Mouse (Mus musculus): ENCODE measurements around the gene Dynlt1b. TPM values are rescaled to one million over a fixed set of nuclear protein-coding genes. Genes with fewer than 3 reads are reported as not detected.
A peak's percentile ranks its signal among the peaks of the same experiment; 100 is the strongest.
"Not testable (repeated sequence)": the region's sequence is repeated elsewhere in the genome, so short reads cannot be mapped to it uniquely, and the experiment has no call there.

Gene Dynlt1b
- polyA plus RNA-seq, 1 experiment from 2014 or later: 546 TPM

DNA sequence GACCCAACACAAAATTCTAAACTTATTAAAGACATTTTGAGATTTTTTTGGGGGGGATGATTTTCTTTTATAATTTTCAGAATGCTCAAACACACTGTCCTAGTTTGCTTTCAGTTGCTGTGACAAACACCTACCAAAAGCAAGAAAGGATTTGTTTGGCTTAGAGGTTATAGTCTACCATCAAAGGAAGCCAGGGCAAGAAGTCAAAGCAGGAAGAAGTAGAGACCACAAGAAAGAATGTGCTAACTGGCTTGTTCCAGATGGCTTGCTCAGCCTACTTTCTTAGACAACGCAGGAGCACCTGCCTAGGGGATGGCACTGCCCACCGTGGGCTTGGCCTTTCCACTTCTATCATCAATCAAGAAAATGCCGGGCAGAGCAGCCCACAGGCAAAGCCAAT is 31.8 kb upstream of the Dynlt1b start:
- not testable (repeated sequence) for ATAC-seq; H3K9ac ChIP-seq (ENCODE audit: low read depth, low read length); H3K4me1 ChIP-seq (ENCODE audit: control insufficient read depth, insufficient read depth, low read length); H3K36me3 ChIP-seq (ENCODE audit: control insufficient read depth, insufficient read depth, low read length); H3K4me2 ChIP-seq (ENCODE audit: low read depth, low read length); H3K27ac ChIP-seq (ENCODE audit: low read length); H3K9me3 ChIP-seq (ENCODE audit: control insufficient read depth, low read length); H3K4me3 ChIP-seq (ENCODE audit: low read length); H3K27me3 ChIP-seq (replicated peaks; ENCODE audit: control insufficient read depth, insufficient read depth, low read length)
- 100% methylated on average over 1 of the region's 3 CpGs for WGBS

DNA sequence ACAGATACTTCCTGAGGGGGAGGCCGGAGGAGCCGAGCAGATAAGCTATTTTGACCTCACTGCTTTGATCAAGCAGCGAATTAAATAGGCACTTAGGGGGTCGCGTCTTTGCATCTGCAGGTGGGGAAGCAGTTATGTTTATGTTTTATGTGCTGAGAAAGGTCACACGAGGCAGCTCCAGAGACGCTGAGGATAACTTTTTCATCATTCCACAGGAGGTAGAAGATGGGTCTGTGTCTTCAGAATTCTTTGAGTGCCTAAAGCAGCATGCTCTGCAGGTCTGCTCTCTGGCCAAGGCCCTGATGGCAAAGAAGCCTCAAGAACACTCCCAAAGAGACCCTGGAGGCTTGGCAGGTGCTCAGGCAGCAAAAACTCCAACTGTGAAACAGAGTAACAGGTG is 31.1 kb upstream of the Dynlt1b start:
- WGBS: 48% methylated on average over 7 of the region's 7 CpGs

DNA sequence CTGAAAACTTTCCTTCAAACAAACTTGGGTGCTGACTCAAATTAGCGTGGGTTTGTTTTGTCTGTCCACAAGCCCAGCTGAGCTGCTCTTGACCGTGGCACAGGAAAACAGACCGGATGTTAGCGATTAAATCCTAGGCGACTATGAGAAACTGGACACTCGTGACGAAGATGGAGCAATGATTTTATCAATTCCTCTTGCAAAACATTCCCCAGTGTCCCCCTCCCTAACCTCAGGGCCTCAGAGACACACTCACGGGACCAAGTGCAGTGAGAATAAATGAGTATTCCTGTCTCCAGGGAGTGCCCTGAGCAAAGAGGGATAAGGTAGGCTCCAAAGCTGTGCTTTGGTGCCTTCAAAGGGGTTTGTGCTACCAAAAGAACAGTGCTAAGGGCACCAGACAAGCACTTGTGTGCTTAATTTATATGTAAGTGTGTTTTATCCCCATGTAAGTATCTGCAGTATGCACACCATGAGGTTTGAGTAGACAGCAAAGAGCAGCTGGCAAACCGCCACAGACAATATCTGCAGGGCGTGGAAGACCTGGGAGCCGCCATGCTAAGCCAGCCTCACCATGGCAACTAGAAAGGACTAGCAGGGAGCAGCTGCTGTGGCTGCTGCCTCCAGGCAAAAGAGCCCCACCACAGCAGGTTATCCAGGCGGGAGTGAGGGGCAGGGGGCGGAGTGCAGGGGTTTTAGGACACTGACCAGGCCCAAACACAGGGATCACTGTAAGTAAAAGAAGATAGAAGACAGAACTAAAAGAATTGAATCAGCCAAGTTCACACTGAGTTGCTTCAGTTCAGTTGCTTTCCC is 30.4 kb upstream of the Dynlt1b start:
- not testable (repeated sequence) for H3K9ac ChIP-seq (ENCODE audit: low read depth, low read length); H3K4me2 ChIP-seq (ENCODE audit: low read depth, low read length); H3K27ac ChIP-seq (ENCODE audit: low read length); H3K27me3 ChIP-seq (replicated peaks; ENCODE audit: control insufficient read depth, insufficient read depth, low read length); H3K4me3 ChIP-seq (ENCODE audit: low read length); H3K4me1 ChIP-seq (ENCODE audit: control insufficient read depth, insufficient read depth, low read length); H3K9me3 ChIP-seq (ENCODE audit: control insufficient read depth, low read length); H3K36me3 ChIP-seq (ENCODE audit: control insufficient read depth, insufficient read depth, low read length)
- WGBS: 41% methylated on average over 7 of the region's 13 CpGs
- ATAC-seq: peak; percentile 80

More for the DNA sequence above, 31.1 kb upstream of the Dynlt1b start:
- not testable (repeated sequence) for H3K4me1 ChIP-seq (ENCODE audit: control insufficient read depth, insufficient read depth, low read length); H3K27me3 ChIP-seq (replicated peaks; ENCODE audit: control insufficient read depth, insufficient read depth, low read length); H3K4me3 ChIP-seq (ENCODE audit: low read length); H3K27ac ChIP-seq (ENCODE audit: low read length); H3K9ac ChIP-seq (ENCODE audit: low read depth, low read length); H3K4me2 ChIP-seq (ENCODE audit: low read depth, low read length); H3K36me3 ChIP-seq (ENCODE audit: control insufficient read depth, insufficient read depth, low read length); ATAC-seq; H3K9me3 ChIP-seq (ENCODE audit: control insufficient read depth, low read length)

DNA sequence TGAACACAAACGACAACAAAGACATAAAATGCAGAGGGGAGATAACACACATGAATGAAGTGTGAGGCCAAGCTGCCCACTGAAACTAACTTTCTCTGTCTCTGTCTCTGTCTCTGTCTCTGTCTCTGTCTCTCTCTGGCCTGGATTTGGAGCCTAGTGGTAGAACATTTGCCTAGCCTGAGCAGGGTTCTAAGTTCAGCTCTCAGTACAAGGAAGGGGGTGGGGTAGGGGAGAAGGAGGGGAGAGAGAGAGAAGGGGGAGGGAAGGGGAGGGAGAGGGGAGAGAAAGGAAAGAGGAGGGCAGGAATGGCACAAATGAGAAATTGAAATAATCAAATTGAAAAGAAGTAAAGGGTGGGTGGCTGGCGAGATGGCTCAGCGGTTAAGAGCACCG is 29.8 kb upstream of the Dynlt1b start:
- not testable (repeated sequence) for H3K4me2 ChIP-seq (ENCODE audit: low read depth, low read length); H3K4me1 ChIP-seq (ENCODE audit: control insufficient read depth, insufficient read depth, low read length); H3K36me3 ChIP-seq (ENCODE audit: control insufficient read depth, insufficient read depth, low read length); H3K9me3 ChIP-seq (ENCODE audit: control insufficient read depth, low read length); H3K27ac ChIP-seq (ENCODE audit: low read length); H3K4me3 ChIP-seq (ENCODE audit: low read length); H3K27me3 ChIP-seq (replicated peaks; ENCODE audit: control insufficient read depth, insufficient read depth, low read length); H3K9ac ChIP-seq (ENCODE audit: low read depth, low read length)
- WGBS: 67% methylated on average over 4 of the region's 4 CpGs
- ATAC-seq: peak; percentile 32; the same call in 1 of the 2 replicates

DNA sequence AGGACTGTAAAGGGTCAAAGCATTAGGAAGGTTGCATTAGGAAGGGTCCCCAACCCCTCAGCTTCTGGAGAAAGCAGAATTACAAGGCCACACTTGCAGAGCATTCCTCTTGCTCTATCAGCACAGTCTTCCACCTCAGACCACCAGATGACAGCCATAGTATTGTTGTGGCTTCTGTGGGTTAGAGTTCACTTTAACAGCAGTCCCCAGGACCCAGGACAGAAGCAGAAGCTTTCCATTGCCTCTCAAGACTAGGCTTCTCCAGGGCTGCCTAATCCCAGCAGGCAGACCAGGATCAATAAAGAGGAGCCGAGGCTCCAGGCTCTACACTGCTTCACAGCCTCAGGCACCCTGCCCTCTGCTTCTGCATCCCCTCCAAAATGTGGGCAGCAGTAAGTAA is 25.4 kb upstream of the Dynlt1b start:
- not testable (repeated sequence) for H3K9ac ChIP-seq (ENCODE audit: low read depth, low read length); H3K4me3 ChIP-seq (ENCODE audit: low read length); H3K36me3 ChIP-seq (ENCODE audit: control insufficient read depth, insufficient read depth, low read length); H3K27me3 ChIP-seq (replicated peaks; ENCODE audit: control insufficient read depth, insufficient read depth, low read length); H3K27ac ChIP-seq (ENCODE audit: low read length); ATAC-seq; H3K9me3 ChIP-seq (ENCODE audit: control insufficient read depth, low read length); H3K4me1 ChIP-seq (ENCODE audit: control insufficient read depth, insufficient read depth, low read length); H3K4me2 ChIP-seq (ENCODE audit: low read depth, low read length)
- 37% methylated on average over 1 of the region's 1 CpGs for WGBS

DNA sequence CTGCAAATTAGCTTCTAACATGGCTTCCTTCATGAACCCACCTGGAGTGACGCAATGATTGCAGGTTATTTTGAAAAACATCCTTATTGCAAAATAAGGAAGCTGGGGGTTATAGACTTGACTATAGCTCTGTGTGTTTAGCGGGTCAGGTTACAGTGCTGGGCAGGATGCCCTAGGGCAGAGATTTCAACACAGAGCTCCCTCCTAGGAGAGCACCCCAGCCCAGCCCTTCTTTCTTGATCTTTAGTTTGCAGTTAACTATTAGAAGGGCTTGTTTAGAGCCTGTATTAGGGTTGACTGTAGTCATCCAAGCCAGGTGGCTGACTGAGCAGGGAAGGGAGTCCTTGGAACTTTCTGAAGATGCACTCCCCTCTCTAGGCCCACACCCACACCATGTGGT is 22.9 kb upstream of the Dynlt1b start:
- not testable (repeated sequence) for H3K4me2 ChIP-seq (ENCODE audit: low read depth, low read length); H3K27ac ChIP-seq (ENCODE audit: low read length)

DNA sequence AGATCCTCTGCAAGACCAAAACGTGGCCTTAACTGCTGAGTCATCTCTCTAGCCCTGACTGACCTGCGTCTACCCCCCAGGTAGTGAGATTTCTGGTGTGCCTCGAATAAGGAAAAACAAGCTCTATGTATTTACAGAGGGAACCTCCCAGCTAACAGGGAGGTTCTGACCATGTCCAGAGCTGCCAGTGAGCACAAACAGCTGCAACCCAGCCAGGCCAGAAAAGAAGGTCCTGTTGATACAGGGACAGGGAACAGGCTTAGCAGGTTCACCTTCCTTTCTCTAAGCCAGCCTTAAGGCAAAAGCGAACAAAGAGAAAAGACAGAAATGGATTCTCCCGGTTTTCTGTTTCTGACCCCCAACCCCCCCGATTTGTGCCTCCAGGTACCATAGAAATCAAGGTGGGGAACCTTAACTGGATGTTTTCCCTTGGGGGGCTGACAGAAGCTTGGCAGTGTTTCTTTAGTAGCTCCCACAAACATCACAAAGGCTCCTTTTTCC is 19.1 kb upstream of the Dynlt1b start:
- ATAC-seq; H3K4me1 ChIP-seq (ENCODE audit: control insufficient read depth, insufficient read depth, low read length); H3K4me3 ChIP-seq (ENCODE audit: low read length); H3K9ac ChIP-seq (ENCODE audit: low read depth, low read length); H3K9me3 ChIP-seq (ENCODE audit: control insufficient read depth, low read length); H3K4me2 ChIP-seq (ENCODE audit: low read depth, low read length); H3K27me3 ChIP-seq (replicated peaks; ENCODE audit: control insufficient read depth, insufficient read depth, low read length); H3K36me3 ChIP-seq (ENCODE audit: control insufficient read depth, insufficient read depth, low read length); H3K27ac ChIP-seq (ENCODE audit: low read length): not testable (repeated sequence)
- 42% methylated on average over 6 of the region's 6 CpGs for WGBS

More for the DNA sequence above, 22.9 kb upstream of the Dynlt1b start:
- not testable (repeated sequence) for H3K27me3 ChIP-seq (replicated peaks; ENCODE audit: control insufficient read depth, insufficient read depth, low read length); H3K36me3 ChIP-seq (ENCODE audit: control insufficient read depth, insufficient read depth, low read length); H3K4me1 ChIP-seq (ENCODE audit: control insufficient read depth, insufficient read depth, low read length); H3K9me3 ChIP-seq (ENCODE audit: control insufficient read depth, low read length); H3K4me3 ChIP-seq (ENCODE audit: low read length); H3K9ac ChIP-seq (ENCODE audit: low read depth, low read length); ATAC-seq
- WGBS: 82% methylated on average over 1 of the region's 2 CpGs

DNA sequence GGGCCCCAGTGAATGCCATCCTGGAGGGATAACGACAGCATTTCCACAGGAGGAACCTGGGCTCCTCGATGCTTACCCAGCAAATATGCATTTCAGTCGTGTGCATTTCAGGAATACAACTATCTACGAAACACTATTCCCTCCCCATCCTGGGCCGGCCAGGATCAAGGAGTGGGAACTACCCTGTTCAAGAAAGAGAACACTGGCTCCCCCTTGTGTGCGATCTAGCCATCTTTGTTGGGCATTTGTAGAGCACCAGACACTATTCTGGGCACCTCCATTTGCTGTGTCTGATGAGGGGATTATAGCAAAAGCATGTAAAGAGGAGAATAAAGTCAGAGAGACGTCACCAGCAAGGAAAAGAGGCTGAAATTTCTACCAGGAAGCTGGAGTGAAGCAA is 12.8 kb upstream of the Dynlt1b start:
- H3K27ac ChIP-seq (ENCODE audit: low read length): not testable (repeated sequence)
- WGBS: 45% methylated on average over 4 of the region's 7 CpGs

DNA sequence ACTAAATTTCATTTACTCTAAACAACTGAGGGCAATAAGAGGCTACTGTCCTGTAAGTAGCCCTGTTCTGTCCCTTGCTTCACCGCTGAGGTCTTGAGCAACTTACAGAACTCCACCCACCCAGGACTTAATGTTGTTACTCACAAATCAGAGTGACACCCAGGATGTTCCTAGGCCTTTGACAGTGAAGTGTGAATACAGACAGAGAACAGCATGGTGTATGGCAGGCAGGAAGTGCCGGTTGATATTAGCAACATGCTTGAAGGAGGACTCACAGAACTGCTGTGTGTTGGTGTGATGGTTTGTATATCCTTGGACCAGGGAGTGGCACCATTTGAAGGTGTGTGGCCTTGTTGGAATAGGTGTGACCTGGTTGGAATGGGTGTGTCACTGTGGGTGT is 9.4 kb upstream of the Dynlt1b start:
- not testable (repeated sequence) for H3K4me3 ChIP-seq (ENCODE audit: low read length); H3K4me2 ChIP-seq (ENCODE audit: low read depth, low read length); H3K9ac ChIP-seq (ENCODE audit: low read depth, low read length); H3K9me3 ChIP-seq (ENCODE audit: control insufficient read depth, low read length); H3K27me3 ChIP-seq (replicated peaks; ENCODE audit: control insufficient read depth, insufficient read depth, low read length); ATAC-seq; H3K4me1 ChIP-seq (ENCODE audit: control insufficient read depth, insufficient read depth, low read length); H3K27ac ChIP-seq (ENCODE audit: low read length); H3K36me3 ChIP-seq (ENCODE audit: control insufficient read depth, insufficient read depth, low read length)
- WGBS: 76% methylated on average over 1 of the region's 2 CpGs

More for the DNA sequence above, 12.8 kb upstream of the Dynlt1b start:
- H3K9me3 ChIP-seq (ENCODE audit: control insufficient read depth, low read length); H3K27me3 ChIP-seq (replicated peaks; ENCODE audit: control insufficient read depth, insufficient read depth, low read length); H3K4me1 ChIP-seq (ENCODE audit: control insufficient read depth, insufficient read depth, low read length); H3K9ac ChIP-seq (ENCODE audit: low read depth, low read length); H3K4me3 ChIP-seq (ENCODE audit: low read length); ATAC-seq; H3K4me2 ChIP-seq (ENCODE audit: low read depth, low read length); H3K36me3 ChIP-seq (ENCODE audit: control insufficient read depth, insufficient read depth, low read length): not testable (repeated sequence)
